21 mouse cellular contexts compared by ENCODE assay signal in the genomic region with DNA sequence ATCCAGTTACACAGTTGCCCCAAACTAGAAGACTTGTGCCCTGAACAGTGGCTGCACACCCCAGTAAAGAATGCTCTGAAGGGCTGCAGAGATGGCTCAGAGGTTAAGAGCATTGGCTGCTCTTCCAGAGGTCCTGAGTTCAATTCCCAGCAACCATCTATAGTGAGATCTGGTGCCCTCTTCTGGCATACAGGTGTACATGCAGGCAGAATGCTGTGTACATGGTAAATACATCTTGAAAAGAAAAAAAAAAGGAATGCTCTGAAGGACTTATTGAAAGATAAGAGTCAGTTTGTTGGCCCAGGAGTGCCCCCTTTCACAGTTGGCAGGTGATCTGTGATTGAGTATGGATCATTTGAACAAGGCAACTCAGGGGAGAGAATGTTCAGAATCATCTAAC. TPM values are rescaled to one million over a fixed set of nuclear protein-coding genes. Genes with fewer than 3 reads are reported as not detected.
A peak's percentile ranks its signal among the peaks of the same experiment; 100 is the strongest.
DNase-seq lines count a peak whose midpoint lies in the region; ATAC-seq and TF ChIP-seq lines count a peak whose summit lies in the region.
"Had no signal": no experiment of that assay in that cellular context is flagged by ENCODE, and none has a peak within 500 bp of the region (broad histone marks: within the 10 kb centered on the region; RNA-seq: fewer than 3 reads in every experiment).

No protein-coding gene starts in this region.

- no peaks in the 10 kb centered on the region for H3K4me1 ChIP-seq in intestine, postnatal 0 days (replicated peaks; ENCODE audit: control insufficient read depth, insufficient read depth, low read length)
- H3K4me1 ChIP-seq in intestine, embryonic 15.5 days (replicated peaks), result no peaks in the 10 kb centered on the region
- H3K4me1 ChIP-seq in lung, embryonic 14.5 days (ENCODE audit: insufficient read depth), result no peaks in the 10 kb centered on the region
- peaks cover 2% of the 10 kb centered on the region; the same call in 1 of the 2 replicates for H3K4me1 ChIP-seq in lung, adult 2 months (ENCODE audit: control insufficient read depth, insufficient read depth, low read length)
- peaks cover 27% of the 10 kb centered on the region for H3K4me1 ChIP-seq in E14TG2a.4 (replicated peaks; ENCODE audit: low read depth, low read length)

- no peak for DNase-seq in lung, embryonic 14.5 days
- no peak for DNase-seq in lung, adult 2 months
- peak; percentile 44 for DNase-seq in R1 (ENCODE audit: low read depth, low spot score)
- DNase-seq in right cerebral cortex, adult 2 months (ENCODE audit: low spot score in 2 of 2), result no peak
- DNase-seq in kidney, postnatal 4 days, result no peak
- DNase-seq: adrenal gland, adult 8-10 months; cerebellum, adult 2 months; cerebellum, postnatal 25 days; gastrocnemius, postnatal 36 days; heart, postnatal 36 days; lung, adult 18-20 months had no signal

- TF ChIP-seq POLR2A in lung, adult 2 months (IDR thresholded peaks at IDR 0.05; ENCODE audit: borderline replicate concordance, extremely low read depth, low read depth, low read length), result no peak

- no peak overlapping the region for H3K4me3 ChIP-seq in intestine, postnatal 0 days (ENCODE audit: low read depth, low read length)
- H3K4me3 ChIP-seq in intestine, embryonic 15.5 days (replicated peaks), result no peak overlapping the region
- H3K4me3 ChIP-seq in lung, embryonic 14.5 days (ENCODE audit: low read depth, low read length), result no peak overlapping the region
- no peak overlapping the region for H3K4me3 ChIP-seq in lung, adult 2 months (replicated peaks; ENCODE audit: extremely low read depth, low read depth, low read length)
- no peak overlapping the region for H3K4me3 ChIP-seq in E14TG2a.4 (replicated peaks; ENCODE audit: low read length)
- H3K4me3 ChIP-seq: embryonic facial prominence, embryonic 10.5 days; embryonic facial prominence, embryonic 15.5 days; forebrain, embryonic 13.5 days; heart, embryonic 15.5 days; hindbrain, embryonic 12.5 days; neural tube, embryonic 13.5 days had no signal

- no peak overlapping the region for H3K9ac ChIP-seq in intestine, postnatal 0 days (ENCODE audit: low read depth, low read length)
- H3K9ac ChIP-seq in intestine, embryonic 15.5 days, result no peak overlapping the region
- H3K9ac ChIP-seq in lung, embryonic 14.5 days, result no peak overlapping the region
- H3K9ac ChIP-seq: embryonic facial prominence, embryonic 15.5 days; forebrain, embryonic 13.5 days; heart, embryonic 15.5 days; hindbrain, embryonic 12.5 days; neural tube, embryonic 13.5 days had no signal

- no peaks in the 10 kb centered on the region for H3K9me3 ChIP-seq in intestine, postnatal 0 days (ENCODE audit: control insufficient read depth)
- H3K9me3 ChIP-seq in intestine, embryonic 15.5 days, result no peaks in the 10 kb centered on the region
- H3K9me3 ChIP-seq in lung, embryonic 14.5 days (ENCODE audit: low read depth, low read length), result no peaks in the 10 kb centered on the region
- no peaks in the 10 kb centered on the region for H3K9me3 ChIP-seq in E14TG2a.4 (ENCODE audit: low read length)
- H3K9me3 ChIP-seq: embryonic facial prominence, embryonic 10.5 days; embryonic facial prominence, embryonic 15.5 days; forebrain, embryonic 13.5 days; heart, embryonic 15.5 days; hindbrain, embryonic 12.5 days; neural tube, embryonic 13.5 days had no signal

- no peak overlapping the region for H3K4me2 ChIP-seq in intestine, postnatal 0 days (replicated peaks; ENCODE audit: low read depth)
- no peak overlapping the region for H3K4me2 ChIP-seq in intestine, embryonic 15.5 days (replicated peaks)
- no peak overlapping the region for H3K4me2 ChIP-seq in lung, embryonic 14.5 days
- H3K4me2 ChIP-seq: embryonic facial prominence, embryonic 15.5 days; forebrain, embryonic 13.5 days; heart, embryonic 15.5 days; hindbrain, embryonic 12.5 days; midbrain, embryonic 11.5 days; neural tube, embryonic 13.5 days had no signal

- H3K36me3 ChIP-seq in intestine, postnatal 0 days (ENCODE audit: control insufficient read depth, insufficient read depth), result no peaks in the 10 kb centered on the region
- no peaks in the 10 kb centered on the region for H3K36me3 ChIP-seq in intestine, embryonic 15.5 days
- H3K36me3 ChIP-seq in lung, embryonic 14.5 days (ENCODE audit: insufficient read depth), result no peaks in the 10 kb centered on the region
- no peaks in the 10 kb centered on the region for H3K36me3 ChIP-seq in E14TG2a.4 (ENCODE audit: insufficient read depth, low read length)
- H3K36me3 ChIP-seq: embryonic facial prominence, embryonic 10.5 days; embryonic facial prominence, embryonic 15.5 days; heart, embryonic 15.5 days; hindbrain, embryonic 12.5 days; neural tube, embryonic 13.5 days had no signal

- TF ChIP-seq CTCF in intestine, postnatal 0 days (IDR thresholded peaks at IDR 0.05; ENCODE audit: low read depth), result peak; percentile 51
- peak; percentile 39 for TF ChIP-seq CTCF in lung, embryonic 14.5 days (IDR thresholded peaks at IDR 0.05; ENCODE audit: low read depth)
- TF ChIP-seq CTCF in lung, adult 2 months (IDR thresholded peaks at IDR 0.05; ENCODE audit: insufficient read depth, low read length), result no peak
- TF ChIP-seq CTCF in E14TG2a.4 (conservative IDR thresholded peaks at IDR 0.05; ENCODE audit: low read length), result peak; percentile 60

- H3K27ac ChIP-seq in intestine, postnatal 0 days (ENCODE audit: low read depth, low read length), result no peak overlapping the region
- no peak overlapping the region for H3K27ac ChIP-seq in intestine, embryonic 15.5 days
- no peak overlapping the region for H3K27ac ChIP-seq in lung, embryonic 14.5 days (ENCODE audit: low read depth)
- H3K27ac ChIP-seq: embryonic facial prominence, embryonic 10.5 days; embryonic facial prominence, embryonic 15.5 days; forebrain, embryonic 13.5 days; heart, embryonic 15.5 days; hindbrain, embryonic 12.5 days; neural tube, embryonic 13.5 days had no signal

- no peaks in the 10 kb centered on the region for H3K27me3 ChIP-seq in intestine, postnatal 0 days (replicated peaks; ENCODE audit: control insufficient read depth, insufficient read depth, low read length)
- H3K27me3 ChIP-seq in intestine, embryonic 15.5 days (replicated peaks), result no peaks in the 10 kb centered on the region
- no peaks in the 10 kb centered on the region for H3K27me3 ChIP-seq in lung, embryonic 14.5 days (ENCODE audit: insufficient read depth, low read length)
- H3K27me3 ChIP-seq in E14TG2a.4 (ENCODE audit: insufficient read depth, low read length), result no peaks in the 10 kb centered on the region
- H3K27me3 ChIP-seq: heart, embryonic 15.5 days; hindbrain, embryonic 12.5 days had no signal

- no peak for ATAC-seq in intestine, postnatal 0 days
- ATAC-seq in intestine, embryonic 15.5 days, result no peak
- no peak for ATAC-seq in lung, embryonic 14.5 days (ENCODE audit: insufficient read depth)
- ATAC-seq: forebrain, embryonic 13.5 days had no signal

RNA-seq across cellular contexts. Expression of gene Pogz, which starts 4.0 kb away (rescaled TPM):
- polyA plus RNA-seq in intestine, postnatal 0 days (2015; fragmentation: Nextera tagmentation; extraction: Ambion mirVana), result 4.8 and 5.8 TPM in 2 replicates
- polyA plus RNA-seq in intestine, embryonic 15.5 days (2015; fragmentation: Nextera tagmentation; extraction: Ambion mirVana), result 11.6 and 12.2 TPM in 2 replicates
- 21.3 and 22.1 TPM in 2 replicates for polyA plus RNA-seq in lung, embryonic 14.5 days (2014; fragmentation: Nextera tagmentation; extraction: Ambion mirVana)
- 26.1 and 28.1 TPM in 2 replicates for polyA plus RNA-seq in lung, adult 2 months (2012; rRNA removed)

RNA-seq across cellular contexts. Expression of gene Cgn, which starts 47.1 kb away (rescaled TPM):
- 42.1 and 48.3 TPM in 2 replicates for polyA plus RNA-seq in intestine, postnatal 0 days (2015; fragmentation: Nextera tagmentation; extraction: Ambion mirVana)
- 61.7 and 71.9 TPM in 2 replicates for polyA plus RNA-seq in intestine, embryonic 15.5 days (2015; fragmentation: Nextera tagmentation; extraction: Ambion mirVana)
- polyA plus RNA-seq in lung, embryonic 14.5 days (2014; fragmentation: Nextera tagmentation; extraction: Ambion mirVana), result 18.3 and 19.5 TPM in 2 replicates
- 18.8 and 27.8 TPM in 2 replicates for polyA plus RNA-seq in lung, adult 2 months (2012; rRNA removed)

RNA-seq across cellular contexts. Expression of gene Psmb4, which starts 53.4 kb away (rescaled TPM):
- 308 and 311 TPM in 2 replicates for polyA plus RNA-seq in intestine, postnatal 0 days (2015; fragmentation: Nextera tagmentation; extraction: Ambion mirVana)
- polyA plus RNA-seq in intestine, embryonic 15.5 days (2015; fragmentation: Nextera tagmentation; extraction: Ambion mirVana), result 293 and 336 TPM in 2 replicates
- polyA plus RNA-seq in lung, embryonic 14.5 days (2014; fragmentation: Nextera tagmentation; extraction: Ambion mirVana), result 343 and 370 TPM in 2 replicates
- 175 and 210 TPM in 2 replicates for polyA plus RNA-seq in lung, adult 2 months (2012; rRNA removed)
